Mouse (Mus musculus): ENCODE measurements around the gene Plce1.

DNA sequence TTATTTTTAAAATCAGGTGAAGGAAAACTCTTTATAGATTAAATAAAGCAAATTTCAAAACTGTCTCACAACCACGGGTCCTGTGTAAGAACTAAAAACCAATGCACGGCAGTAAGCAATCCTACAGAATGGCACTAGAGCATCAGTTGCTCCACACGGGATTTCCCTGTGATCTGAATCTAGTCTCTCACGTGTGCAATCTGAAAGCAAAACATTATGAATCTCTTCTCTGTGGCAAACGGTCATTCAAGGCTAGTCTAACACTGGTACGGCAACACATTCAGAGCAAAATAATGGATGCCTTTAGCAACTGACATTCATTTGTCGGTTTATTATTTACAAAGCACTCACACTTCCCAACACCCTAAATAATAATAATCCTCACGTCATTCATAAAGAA is 337.3 kb downstream of the Plce1 start:
- TF ChIP-seq CTCF (IDR thresholded peaks at IDR 0.05) (no peak), EP300 (IDR thresholded peaks at IDR 0.05) (no peak)

Data from lung, postnatal 0 days (tissue).